In genomic region chr1:73979214-73979613, GRCm38 (mm10) we compare ENCODE assay signal across 8 mouse cellular contexts.
DNase-seq lines count a peak whose midpoint lies in the region; ATAC-seq lines count a peak whose summit lies in the region.

No protein-coding gene starts in this region.

- peak; percentile 33; the same call in 1 of the 2 replicates for ATAC-seq in frontal cortex, adult (ENCODE audit: low TSS enrichment)
- no peak for ATAC-seq in granulocyte monocyte progenitor cell, adult 5-6 weeks (replicated peaks; ENCODE audit: poor library complexity, severe bottlenecking)

- no peak for DNase-seq in frontal cortex, postnatal 25 days (ENCODE audit: low spot score in 2 of 2)
- peak; percentile 13 for DNase-seq in cerebellum, adult 11 months
- DNase-seq in heart, adult 18-20 months = peak; percentile 80 to 81
- DNase-seq in layer of hippocampus, adult 9-11 months = peak; percentile 81
- DNase-seq in urinary bladder, postnatal 36 days (ENCODE audit: low spot score in 2 of 2) = no peak
- no peak for DNase-seq in thymus, adult 18-20 months

Comparison
In these comparisons a context has a peak if more than half of its experiments do, and no peak if none do; other contexts are left out.
1. DNase-seq: peak in cerebellum, adult 11 months (single experiment), heart, adult 18-20 months (2 of 2) and layer of hippocampus, adult 9-11 months (single experiment); none in frontal cortex, postnatal 25 days (0 of 2), urinary bladder, postnatal 36 days (0 of 2) and thymus, adult 18-20 months (0 of 2).